Mouse (Mus musculus): Measurements from ENCODE around the gene Palm2. TPM values are rescaled to one million over a fixed set of nuclear protein-coding genes. Genes with fewer than 3 reads are reported as not detected.
A peak's percentile ranks its signal among the peaks of the same experiment; 100 is the strongest.

Gene Palm2
- polyA plus RNA-seq, 1 experiment from 2014 or later = 11.8 TPM

DNA sequence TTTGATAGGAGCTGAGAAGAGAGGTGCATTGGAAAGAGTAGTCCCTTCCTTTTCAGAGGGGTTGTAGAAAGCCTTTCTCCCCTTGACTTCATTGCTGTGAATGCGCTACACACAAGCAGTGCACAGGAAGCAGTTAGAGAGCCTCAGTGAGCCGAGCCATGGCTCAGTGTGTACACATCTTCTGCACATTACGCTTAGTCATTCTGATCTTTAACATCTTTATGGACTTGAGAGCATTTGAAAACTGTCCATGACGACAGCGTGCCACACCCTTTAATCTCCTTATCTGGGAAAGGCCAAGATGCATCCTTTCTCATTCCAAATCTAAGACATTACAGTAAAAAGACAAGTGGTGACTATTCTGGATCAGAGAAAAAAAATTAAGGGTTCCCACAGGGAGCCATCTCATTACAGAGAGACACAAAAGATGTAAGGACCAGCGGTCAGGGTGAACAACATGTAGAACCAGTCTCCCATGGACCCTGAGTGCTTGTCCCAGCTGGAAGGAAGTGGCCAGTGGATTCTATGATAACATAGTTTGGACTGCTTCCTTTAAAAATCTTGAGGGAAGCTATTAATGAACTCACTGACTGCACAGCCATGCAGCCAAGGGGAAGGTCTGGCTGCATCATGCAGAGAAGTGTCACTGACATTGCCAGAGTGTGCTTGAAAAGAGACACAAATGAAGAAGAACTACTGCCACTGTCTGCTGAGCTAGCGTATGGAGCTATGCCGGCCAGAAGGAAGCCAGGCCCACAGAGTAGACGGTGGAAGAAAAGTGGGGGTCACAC lies 91.4 kb downstream of the Palm2 start:
- H3K4me1 ChIP-seq (ENCODE audit: control insufficient read depth, insufficient read depth, low read length) = peaks cover 13% of the 10 kb centered on the region
- no peaks in the 10 kb centered on the region for H3K27me3 ChIP-seq (ENCODE audit: control insufficient read depth, insufficient read depth, low read length)
- no peak overlapping the region for H3K4me2 ChIP-seq (ENCODE audit: low read depth, low read length)
- 55% methylated on average over 9 of the region's 9 CpGs for WGBS
- H3K9ac ChIP-seq (ENCODE audit: low read length) = no peak overlapping the region
- no peak overlapping the region for H3K4me3 ChIP-seq (ENCODE audit: low read length)
- no peaks in the 10 kb centered on the region for H3K9me3 ChIP-seq (replicated peaks; ENCODE audit: control insufficient read depth, low read length)
- peak overlapping the region; percentile 68 for H3K27ac ChIP-seq (ENCODE audit: low read length)
- no peaks in the 10 kb centered on the region for H3K36me3 ChIP-seq (ENCODE audit: control insufficient read depth, insufficient read depth)
- peak; percentile 46; the same call in 1 of the 2 replicates for ATAC-seq (replicated peaks; ENCODE audit: extremely low read depth, insufficient read depth, low FRiP score)

DNA sequence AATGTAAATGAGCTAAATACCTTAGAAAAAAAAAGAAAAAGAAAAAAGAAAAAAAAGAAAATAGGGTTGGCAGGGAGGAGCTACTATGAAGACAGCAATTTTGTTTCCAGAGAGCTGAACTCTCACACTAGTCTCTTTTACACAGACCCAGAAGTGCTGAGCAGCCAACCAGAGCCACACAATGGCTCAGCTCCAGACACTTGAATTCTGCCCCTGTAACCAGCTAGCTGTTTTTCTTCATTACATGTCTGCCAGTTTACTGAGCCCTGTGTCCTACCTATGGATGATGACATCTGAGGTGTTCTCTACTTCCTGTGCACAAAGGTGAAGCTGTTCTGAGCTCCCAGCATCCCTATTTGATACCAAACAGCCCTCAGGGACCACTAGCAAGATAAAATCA lies 94.2 kb downstream of the Palm2 start:
- H3K4me1 ChIP-seq (ENCODE audit: control insufficient read depth, insufficient read depth, low read length) = peaks cover 13% of the 10 kb centered on the region
- ATAC-seq (replicated peaks; ENCODE audit: extremely low read depth, insufficient read depth, low FRiP score) = no peak

DNA sequence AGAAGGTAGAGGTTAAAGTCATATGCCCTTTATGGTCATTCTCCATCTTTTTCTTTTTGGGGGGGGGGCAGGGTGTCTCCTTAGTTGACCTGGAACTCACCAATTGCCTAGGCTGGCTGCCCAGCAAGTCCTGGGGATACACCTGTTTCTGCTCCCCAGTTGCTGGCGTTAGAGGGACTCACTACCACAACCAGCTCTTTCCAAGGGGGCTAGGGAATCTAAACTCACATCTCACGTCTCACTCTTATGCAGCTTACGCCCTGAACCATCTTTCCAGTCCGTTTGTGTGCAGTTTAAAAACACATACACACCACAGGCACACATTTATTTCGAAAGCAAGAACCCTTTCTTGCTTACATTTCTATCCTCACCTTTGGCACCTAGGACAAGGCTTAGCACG lies 99.6 kb downstream of the Palm2 start:
- Histone ChIP-seq H3K27me3 (ENCODE audit: control insufficient read depth, insufficient read depth, low read length) (no peaks in the 10 kb centered on the region), H3K4me3 (ENCODE audit: low read length) (no peak overlapping the region), H3K9ac (ENCODE audit: low read length) (no peak overlapping the region), H3K4me2 (ENCODE audit: low read depth, low read length) (no peak overlapping the region), H3K36me3 (ENCODE audit: control insufficient read depth, insufficient read depth) (no peaks in the 10 kb centered on the region), H3K27ac (ENCODE audit: low read length) (peak overlapping the region; percentile 12; the same call in 1 of the 2 replicates), H3K9me3 (replicated peaks; ENCODE audit: control insufficient read depth, low read length) (no peaks in the 10 kb centered on the region), H3K4me1 (ENCODE audit: control insufficient read depth, insufficient read depth, low read length) (peaks cover 24% of the 10 kb centered on the region)
- WGBS = 76% methylated on average over 6 of the region's 6 CpGs
- no peak for ATAC-seq (replicated peaks; ENCODE audit: extremely low read depth, insufficient read depth, low FRiP score)

More for the DNA sequence above, 94.2 kb downstream of the Palm2 start:
- Histone ChIP-seq H3K9me3 (replicated peaks; ENCODE audit: control insufficient read depth, low read length) (no peaks in the 10 kb centered on the region), H3K27ac (ENCODE audit: low read length) (no peak overlapping the region), H3K27me3 (ENCODE audit: control insufficient read depth, insufficient read depth, low read length) (no peaks in the 10 kb centered on the region), H3K4me3 (ENCODE audit: low read length) (no peak overlapping the region), H3K4me2 (ENCODE audit: low read depth, low read length) (no peak overlapping the region), H3K9ac (ENCODE audit: low read length) (no peak overlapping the region), H3K36me3 (ENCODE audit: control insufficient read depth, insufficient read depth) (no peaks in the 10 kb centered on the region)

DNA sequence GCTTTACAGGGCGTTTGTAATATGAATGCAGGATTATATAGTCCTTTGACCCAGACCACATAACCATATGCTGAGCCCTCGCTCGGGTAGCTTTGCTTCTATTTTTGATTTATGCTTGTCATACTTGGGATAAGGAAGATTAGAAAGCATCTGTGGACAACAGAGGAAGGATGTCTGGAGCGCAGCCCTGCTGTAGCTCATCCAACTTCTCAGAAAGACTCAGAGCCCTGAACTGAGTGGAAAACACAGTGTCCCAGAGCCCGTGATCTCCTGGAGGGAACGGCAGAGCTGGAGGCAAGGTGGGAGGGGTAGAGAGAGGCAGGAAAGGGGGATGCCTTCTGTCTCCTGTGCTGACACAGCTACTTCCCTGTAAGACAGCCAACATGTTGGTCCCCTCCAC lies 100.2 kb downstream of the Palm2 start:
- Histone ChIP-seq H3K36me3 (ENCODE audit: control insufficient read depth, insufficient read depth) (no peaks in the 10 kb centered on the region), H3K9me3 (replicated peaks; ENCODE audit: control insufficient read depth, low read length) (no peaks in the 10 kb centered on the region), H3K4me1 (ENCODE audit: control insufficient read depth, insufficient read depth, low read length) (peaks cover 24% of the 10 kb centered on the region), H3K27me3 (ENCODE audit: control insufficient read depth, insufficient read depth, low read length) (no peaks in the 10 kb centered on the region), H3K27ac (ENCODE audit: low read length) (peak overlapping the region; percentile 12; the same call in 1 of the 2 replicates), H3K4me3 (ENCODE audit: low read length) (no peak overlapping the region), H3K9ac (ENCODE audit: low read length) (no peak overlapping the region), H3K4me2 (ENCODE audit: low read depth, low read length) (peak overlapping the region; percentile 17; the same call in 1 of the 2 replicates)
- ATAC-seq (replicated peaks; ENCODE audit: extremely low read depth, insufficient read depth, low FRiP score) = peak; percentile 39; the same call in 1 of the 2 replicates
- WGBS = 20% methylated on average over 6 of the region's 6 CpGs

DNA sequence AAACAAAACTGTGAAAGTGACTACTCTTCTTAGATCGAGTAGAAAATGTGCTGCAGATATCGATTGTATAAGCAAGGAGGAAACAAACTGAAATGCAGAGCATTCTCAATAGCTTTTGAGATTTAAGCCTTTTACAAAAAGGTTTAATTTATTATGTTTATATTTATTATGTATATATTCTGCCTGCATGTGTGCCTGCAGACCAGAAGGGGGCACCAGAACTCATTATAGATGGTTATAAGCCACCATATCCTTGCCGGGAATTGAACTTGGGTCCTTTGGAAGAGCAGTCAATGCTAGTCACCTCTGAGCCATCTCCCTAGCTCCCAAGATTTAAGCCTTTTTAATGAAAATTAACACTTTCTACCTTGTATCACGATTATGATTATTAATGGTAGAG lies 101.0 kb downstream of the Palm2 start:
- H3K4me2 ChIP-seq (ENCODE audit: low read depth, low read length) = no peak overlapping the region
- no peaks in the 10 kb centered on the region for H3K9me3 ChIP-seq (replicated peaks; ENCODE audit: control insufficient read depth, low read length)
- H3K36me3 ChIP-seq (ENCODE audit: control insufficient read depth, insufficient read depth) = no peaks in the 10 kb centered on the region
- no peak for ATAC-seq (replicated peaks; ENCODE audit: extremely low read depth, insufficient read depth, low FRiP score)
- no peak overlapping the region for H3K9ac ChIP-seq (ENCODE audit: low read length)
- no peak overlapping the region for H3K4me3 ChIP-seq (ENCODE audit: low read length)
- H3K27me3 ChIP-seq (ENCODE audit: control insufficient read depth, insufficient read depth, low read length) = no peaks in the 10 kb centered on the region
- peaks cover 24% of the 10 kb centered on the region for H3K4me1 ChIP-seq (ENCODE audit: control insufficient read depth, insufficient read depth, low read length)
- 92% methylated on average over 4 of the region's 4 CpGs for WGBS
- H3K27ac ChIP-seq (ENCODE audit: low read length) = no peak overlapping the region

DNA sequence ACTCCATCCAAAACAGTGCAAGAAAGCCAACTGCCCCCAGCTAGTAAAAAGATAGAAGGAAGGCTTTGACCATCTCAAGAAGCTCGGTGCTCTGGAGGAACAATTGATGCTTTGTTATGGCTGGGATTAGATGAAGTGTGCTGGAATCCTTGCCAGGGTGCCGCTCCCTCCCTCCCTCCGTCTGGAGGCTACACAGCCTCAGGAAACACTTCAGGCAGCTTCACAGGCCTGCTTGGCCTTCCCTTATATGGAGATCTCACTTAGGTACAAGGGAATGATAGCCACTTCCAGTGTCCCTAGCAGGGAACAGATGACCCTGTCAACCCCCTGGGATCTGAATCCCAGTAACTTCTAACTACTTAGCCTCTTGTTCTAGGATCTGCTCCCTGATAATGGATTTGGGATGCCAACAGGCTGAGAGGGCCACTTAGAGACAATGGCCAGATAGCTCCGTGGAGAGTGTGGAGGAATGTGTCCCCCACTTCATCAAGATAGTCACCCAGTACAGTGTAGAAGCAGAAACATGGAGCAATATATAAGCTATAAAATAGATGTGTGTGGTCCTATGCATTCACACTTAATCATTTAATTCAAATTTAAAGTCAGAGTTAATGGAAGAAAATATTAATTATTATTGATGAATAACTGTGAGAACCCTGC lies 104.1 kb downstream of the Palm2 start:
- Histone ChIP-seq H3K4me1 (ENCODE audit: control insufficient read depth, insufficient read depth, low read length) (peaks cover 24% of the 10 kb centered on the region), H3K9ac (ENCODE audit: low read length) (no peak overlapping the region), H3K9me3 (replicated peaks; ENCODE audit: control insufficient read depth, low read length) (no peaks in the 10 kb centered on the region), H3K4me3 (ENCODE audit: low read length) (no peak overlapping the region), H3K27ac (ENCODE audit: low read length) (peak overlapping the region; percentile 79), H3K4me2 (ENCODE audit: low read depth, low read length) (no peak overlapping the region), H3K36me3 (ENCODE audit: control insufficient read depth, insufficient read depth) (no peaks in the 10 kb centered on the region), H3K27me3 (ENCODE audit: control insufficient read depth, insufficient read depth, low read length) (no peaks in the 10 kb centered on the region)
- peak; percentile 82 for ATAC-seq (replicated peaks; ENCODE audit: extremely low read depth, insufficient read depth, low FRiP score)
- 9% methylated on average over 4 of the region's 4 CpGs for whole genome bisulfite sequencing

DNA sequence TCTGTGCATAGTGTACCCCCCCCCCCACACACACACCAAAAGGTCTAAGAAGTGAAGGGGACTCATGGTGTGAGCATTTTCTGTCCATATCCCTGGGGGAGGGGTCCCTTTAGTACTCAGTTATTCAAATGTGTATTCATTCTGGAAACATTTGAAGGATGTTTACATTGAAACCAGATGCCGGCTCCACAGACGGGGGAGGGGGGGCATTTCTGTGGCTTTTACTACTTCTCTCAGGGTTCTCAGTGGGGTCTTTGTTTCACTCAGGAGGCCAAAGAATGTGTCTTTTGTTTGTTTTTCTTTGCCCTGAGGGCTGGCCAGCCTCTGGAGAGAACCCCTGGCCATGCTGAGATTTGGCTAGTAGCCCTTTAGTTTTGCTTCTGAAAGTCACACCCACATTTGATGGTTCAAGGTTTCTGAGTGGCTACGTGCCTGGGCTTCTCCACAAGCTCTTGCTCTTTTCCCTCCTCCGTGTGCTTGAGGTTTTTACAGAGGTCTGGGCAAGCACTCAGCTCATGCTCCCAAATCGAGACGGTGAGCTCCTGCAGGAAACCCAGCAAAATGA lies 109.7 kb downstream of the Palm2 start:
- 0 out of 2 replicates have a peak overlapping the region, but pooled peaks have one; percentile 15 for H3K9ac ChIP-seq (ENCODE audit: low read length)
- peak overlapping the region; percentile 21; the same call in 1 of the 2 replicates for H3K4me2 ChIP-seq (ENCODE audit: low read depth, low read length)
- no peaks in the 10 kb centered on the region for H3K36me3 ChIP-seq (ENCODE audit: control insufficient read depth, insufficient read depth)
- peaks cover 8% of the 10 kb centered on the region for H3K4me1 ChIP-seq (ENCODE audit: control insufficient read depth, insufficient read depth, low read length)
- no peak overlapping the region; the same call in 1 of the 2 replicates for H3K4me3 ChIP-seq (ENCODE audit: low read length)
- H3K27ac ChIP-seq (ENCODE audit: low read length) = peak overlapping the region; percentile 59
- H3K27me3 ChIP-seq (ENCODE audit: control insufficient read depth, insufficient read depth, low read length) = no peaks in the 10 kb centered on the region
- no peaks in the 10 kb centered on the region for H3K9me3 ChIP-seq (replicated peaks; ENCODE audit: control insufficient read depth, low read length)
- ATAC-seq (replicated peaks; ENCODE audit: extremely low read depth, insufficient read depth, low FRiP score) = peak; percentile 37
- WGBS = 25% methylated on average over 6 of the region's 6 CpGs

DNA sequence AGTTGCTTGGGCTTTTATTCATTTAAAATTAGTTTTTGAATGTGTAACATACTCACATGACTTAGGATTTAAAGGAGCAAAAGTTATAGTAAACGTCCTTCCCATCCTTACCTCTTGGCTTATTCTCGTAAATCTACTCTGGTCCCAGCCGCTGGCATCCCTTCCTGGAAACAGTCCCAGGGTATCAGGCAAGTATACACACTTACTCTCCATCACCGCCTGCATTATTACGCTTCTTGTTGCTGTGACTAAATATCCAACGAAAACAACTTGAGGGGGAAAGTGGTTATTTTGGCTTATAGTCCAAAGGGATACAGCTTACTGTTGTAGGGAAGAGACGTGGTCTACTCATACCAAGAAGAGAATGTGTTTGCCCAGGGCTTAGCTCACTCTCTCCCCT lies 113.7 kb downstream of the Palm2 start:
- Histone ChIP-seq H3K27me3 (ENCODE audit: control insufficient read depth, insufficient read depth, low read length) (no peaks in the 10 kb centered on the region), H3K4me3 (ENCODE audit: low read length) (no peak overlapping the region), H3K9me3 (replicated peaks; ENCODE audit: control insufficient read depth, low read length) (no peaks in the 10 kb centered on the region), H3K4me2 (ENCODE audit: low read depth, low read length) (no peak overlapping the region), H3K36me3 (ENCODE audit: control insufficient read depth, insufficient read depth) (no peaks in the 10 kb centered on the region), H3K27ac (ENCODE audit: low read length) (no peak overlapping the region), H3K4me1 (ENCODE audit: control insufficient read depth, insufficient read depth, low read length) (peaks cover 14% of the 10 kb centered on the region), H3K9ac (ENCODE audit: low read length) (no peak overlapping the region)
- WGBS = 76% methylated on average over 7 of the region's 7 CpGs
- no peak for ATAC-seq (replicated peaks; ENCODE audit: extremely low read depth, insufficient read depth, low FRiP score)

DNA sequence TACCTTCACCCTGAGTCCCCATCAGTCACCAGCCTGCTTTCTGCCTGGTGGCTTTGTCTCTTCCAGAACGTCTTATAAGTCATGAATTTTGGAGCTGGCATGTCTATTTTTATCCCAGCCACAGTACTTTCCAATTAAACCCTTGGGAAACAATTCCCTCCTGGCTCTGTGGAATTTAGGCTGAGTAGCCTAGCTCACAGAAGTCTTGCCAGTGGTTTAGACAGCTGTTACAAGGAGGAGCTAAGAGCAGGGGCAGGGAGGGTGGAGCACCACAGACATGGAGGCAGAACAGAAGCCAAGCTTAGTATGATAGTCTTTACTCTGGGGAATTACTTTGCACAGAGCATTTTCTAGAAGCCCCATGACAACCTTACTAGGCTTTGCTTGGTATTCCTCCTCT lies 116.2 kb downstream of the Palm2 start:
- Histone ChIP-seq H3K4me3 (ENCODE audit: low read length) (no peak overlapping the region), H3K9me3 (replicated peaks; ENCODE audit: control insufficient read depth, low read length) (no peaks in the 10 kb centered on the region), H3K4me1 (ENCODE audit: control insufficient read depth, insufficient read depth, low read length) (peaks cover 12% of the 10 kb centered on the region), H3K9ac (ENCODE audit: low read length) (0 out of 2 replicates have a peak overlapping the region, but pooled peaks have one; percentile 1), H3K27ac (ENCODE audit: low read length) (peak overlapping the region; percentile 56), H3K36me3 (ENCODE audit: control insufficient read depth, insufficient read depth) (no peaks in the 10 kb centered on the region), H3K27me3 (ENCODE audit: control insufficient read depth, insufficient read depth, low read length) (no peaks in the 10 kb centered on the region), H3K4me2 (ENCODE audit: low read depth, low read length) (no peak overlapping the region)
- ATAC-seq (replicated peaks; ENCODE audit: extremely low read depth, insufficient read depth, low FRiP score) = 0 out of 2 replicates have a peak, but pooled peaks have one; percentile 6
- 15% methylated on average over 1 of the region's 1 CpGs for WGBS

Data from heart, embryonic 16.5 days (tissue).